Mouse (Mus musculus) midbrain, postnatal 0 days (tissue): Measurements from ENCODE around the gene Fst. TPM values are rescaled to one million over a fixed set of nuclear protein-coding genes. Genes with fewer than 3 reads are reported as not detected.

Source experiments
- ATAC-seq: fragments of 200-750 bp; cut with Nextera tagmentation; 2 replicates; pipeline ENCODE4 v1.8.0; 2017; ENCODE audit warnings: moderate number of reproducible peaks, mild to moderate bottlenecking, moderate TSS enrichment, moderate library complexity; ENCODE audit not compliant: low FRiP score
- DNase-seq: peaks from one replicate; pipeline ENCODE4 v3.0.0-alpha.2; 2015; ENCODE audit warnings: low spot score
- H3K27ac ChIP-seq: fragments of 300-500 bp; sonication (generic); 2 replicates; pipeline ENCODE4 v1.5.1; 2014; ENCODE audit warnings: low read depth, mild to moderate bottlenecking, low read length, mixed read lengths
- H3K27me3 ChIP-seq: fragments of 300-500 bp; sonication (generic); 2 replicates; pipeline ENCODE4 v1.6.1; 2014; ENCODE audit warnings: low read length, control low read depth, mixed read lengths; ENCODE audit not compliant: insufficient read depth
- H3K36me3 ChIP-seq: fragments of 300-500 bp; sonication (generic); 2 replicates; pipeline ENCODE4 v1.6.1; 2014; ENCODE audit warnings: low read length, control low read depth, mixed read lengths; ENCODE audit not compliant: insufficient read depth
- H3K4me1 ChIP-seq: fragments of 300-500 bp; sonication (generic); 2 replicates; pipeline ENCODE4 v1.6.1; 2014; ENCODE audit warnings: mild to moderate bottlenecking, control low read depth, antibody characterized with exemption, low read length, mixed read lengths; ENCODE audit not compliant: insufficient read depth
- H3K4me2 ChIP-seq: fragments of 300-500 bp; sonication (generic); 2 replicates; pipeline ENCODE4 v1.6.1; 2014; ENCODE audit warnings: low read depth, mild to moderate bottlenecking, low read length, mixed read lengths; ENCODE audit not compliant: poor library complexity, severe bottlenecking
- H3K4me3 ChIP-seq: fragments of 300-500 bp; sonication (generic); 2 replicates; pipeline ENCODE4 v1.5.1; 2014; ENCODE audit warnings: low read depth, mild to moderate bottlenecking, low read length, moderate library complexity
- H3K9ac ChIP-seq: fragments of 300-500 bp; sonication (generic); replicated peaks from 2 replicates; pipeline ENCODE4 v1.6.1; 2014; ENCODE audit warnings: mild to moderate bottlenecking, low read length, moderate library complexity, mixed read lengths; ENCODE audit not compliant: poor library complexity, severe bottlenecking
- H3K9me3 ChIP-seq: fragments of 300-500 bp; sonication (generic); 2 replicates; pipeline ENCODE4 v1.6.1; 2016; ENCODE audit warnings: low read length, control low read depth
- CTCF ChIP-seq: IDR thresholded peaks from 2 replicates; pipeline ENCODE4 v1.5.1; 2016; ENCODE audit warnings: antibody characterized with exemption, mild to moderate bottlenecking
- WGBS: fragments of 180-500 bp; shearing (Covaris S2); extraction: QIAGEN DNeasy Blood & Tissue Kit; methylation state at CpG from one replicate; pipeline ENCODE4 v1.1.7; 2014; 5-methylcytosine and 5-hydroxymethylcytosine counted together
- polyA plus RNA-seq: library from polyadenylated mRNA; unstranded; fragments of >200 nt; fragmentation: Nextera tagmentation; extraction: Ambion mirVana; gene quantifications from 2 replicates; pipeline ENCODE4 v1.2.1, GENCODE M21; 2015
- total RNA-seq: library from RNA; depleted of rRNA; stranded (reverse); fragments of >200 nt; gene quantifications from 2 replicates; pipeline ENCODE4 v1.2.3, GENCODE M21; 2014; rRNA removed

Gene Fst
- total and polyA plus RNA-seq, 2 experiments from 2014 or later, result 0.93 to 2.8 TPM

GRCm38 (mm10) chr13:114406424-114406823, 52.3 kb downstream of the Fst start:
- DNase-seq (no peak), ATAC-seq (no peak)
- Histone ChIP-seq H3K27ac (no peak overlapping the region), H3K27me3 (no peaks in the 10 kb centered on the region), H3K9me3 (no peaks in the 10 kb centered on the region), H3K4me2 (no peak overlapping the region), H3K4me1 (no peaks in the 10 kb centered on the region), H3K4me3 (no peak overlapping the region), H3K9ac (no peak overlapping the region), H3K36me3 (no peaks in the 10 kb centered on the region)
- 14% methylated on average over 5 of the region's 5 CpGs for WGBS
- TF ChIP-seq CTCF, result no peak

GRCm38 (mm10) chr13:114405100-114405715, 53.5 kb downstream of the Fst start:
- Histone ChIP-seq H3K27me3 (no peaks in the 10 kb centered on the region), H3K27ac (no peak overlapping the region), H3K36me3 (no peaks in the 10 kb centered on the region), H3K9me3 (no peaks in the 10 kb centered on the region), H3K9ac (no peak overlapping the region), H3K4me3 (no peak overlapping the region), H3K4me2 (no peak overlapping the region), H3K4me1 (no peaks in the 10 kb centered on the region)
- DNase-seq (no peak), ATAC-seq (no peak)
- TF ChIP-seq CTCF, result no peak
- WGBS, result 85% methylated on average over 9 of the region's 9 CpGs

Other genes with a start within 250 kb of the Fst start
- gene Ndufs4, start 70.7 kb downstream of the Fst start, total RNA-seq, result 36.4 and 68.0 TPM in 2 replicates
- gene Ndufs4, start 70.7 kb downstream of the Fst start, polyA plus RNA-seq, result 405 and 414 TPM in 2 replicates